Mouse (Mus musculus): ENCODE data around the gene Hrh3. TPM values are rescaled to one million over a fixed set of nuclear protein-coding genes. Genes with fewer than 3 reads are reported as not detected.

The Hrh3 gene
- total and polyA plus RNA-seq, 3 experiments: 0.11 TPM; not detected in 2

DNA sequence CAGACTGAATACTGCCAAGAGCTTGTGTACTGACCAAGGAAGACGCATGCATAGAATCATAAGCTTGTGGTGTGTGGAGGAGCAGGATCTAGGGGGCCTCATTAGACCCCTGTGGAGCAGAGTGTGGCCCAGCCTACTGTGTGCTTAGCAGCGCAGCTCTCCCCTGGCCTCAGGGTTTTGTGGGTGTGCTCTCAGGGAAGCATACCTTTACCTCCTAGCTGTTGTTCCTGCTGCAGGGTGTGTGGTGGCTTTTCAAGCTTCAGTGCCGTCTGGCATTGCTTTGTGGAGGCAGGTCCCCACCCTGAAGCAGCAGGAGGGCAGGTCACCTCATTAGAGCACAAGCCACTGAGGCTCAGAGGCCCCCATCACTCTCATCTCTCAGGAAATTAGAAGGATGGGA lies 26.7 kb downstream of the Hrh3 start:
- TF ChIP-seq GATA1 (IDR thresholded peaks at IDR 0.05; ENCODE audit: borderline replicate concordance, low read length) (no peak), GATA2 (IDR thresholded peaks at IDR 0.05; ENCODE audit: borderline replicate concordance, low read depth, low read length) (no peak), CTCF (IDR thresholded peaks at IDR 0.05; ENCODE audit: low read depth, low read length) (no peak), TAL1 (conservative IDR thresholded peaks at IDR 0.05; ENCODE audit: low read depth, low read length) (no peak), POLR2AphosphoS5 (IDR thresholded peaks at IDR 0.05; ENCODE audit: insufficient replicate concordance, low read depth, low read length) (no peak)
- ATAC-seq (ENCODE audit: extremely low read depth, insufficient number of reproducible peaks, low FRiP score, poor library complexity, severe bottlenecking) (no peak), DNase-seq (ENCODE audit: low spot score) (no peak)
- no peak overlapping the region for H3K4me3 ChIP-seq (ENCODE audit: low read depth, low read length)
- peaks cover 87% of the 10 kb centered on the region for H3K36me3 ChIP-seq (replicated peaks)
- H3K9me3 ChIP-seq (replicated peaks): no peaks in the 10 kb centered on the region
- no peaks in the 10 kb centered on the region for H3K27me3 ChIP-seq (ENCODE audit: insufficient read depth, low read length)
- peaks cover 11% of the 10 kb centered on the region for H3K4me1 ChIP-seq (ENCODE audit: insufficient read depth, low read depth, low read length)

DNA sequence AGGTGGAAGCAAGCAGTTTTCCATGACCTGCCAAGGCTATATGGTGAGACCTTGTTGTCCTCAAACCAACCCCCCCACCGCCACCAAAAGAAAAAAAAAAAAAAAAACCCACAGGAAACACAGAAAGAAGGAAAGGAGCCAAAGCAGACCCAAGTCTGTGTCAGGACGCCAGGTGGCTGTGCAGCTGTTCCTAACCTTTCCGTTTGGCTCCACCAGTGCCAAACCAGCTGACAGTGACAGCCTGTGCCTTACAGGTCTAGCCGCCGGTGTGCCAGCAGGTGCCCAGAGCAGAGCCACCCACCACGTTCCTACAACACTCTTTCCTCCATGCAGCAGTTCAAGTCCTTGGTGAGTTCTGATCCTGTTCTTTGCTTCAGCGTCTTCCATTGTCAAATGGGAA lies 31.4 kb downstream of the Hrh3 start:
- peaks cover 26% of the 10 kb centered on the region for H3K4me1 ChIP-seq (ENCODE audit: insufficient read depth, low read depth, low read length)
- H3K9me3 ChIP-seq (replicated peaks): no peaks in the 10 kb centered on the region
- DNase-seq (ENCODE audit: low spot score): no peak
- ATAC-seq (ENCODE audit: extremely low read depth, insufficient number of reproducible peaks, low FRiP score, poor library complexity, severe bottlenecking): no peak
- H3K4me3 ChIP-seq (ENCODE audit: low read depth, low read length): no peak overlapping the region
- no peaks in the 10 kb centered on the region for H3K27me3 ChIP-seq (ENCODE audit: insufficient read depth, low read length)
- H3K36me3 ChIP-seq (replicated peaks): peaks cover 65% of the 10 kb centered on the region
- no peak for TF ChIP-seq GATA1 (IDR thresholded peaks at IDR 0.05; ENCODE audit: borderline replicate concordance, low read length)
- TF ChIP-seq TAL1 (conservative IDR thresholded peaks at IDR 0.05; ENCODE audit: low read depth, low read length): no peak
- TF ChIP-seq CTCF (IDR thresholded peaks at IDR 0.05; ENCODE audit: low read depth, low read length): no peak
- TF ChIP-seq GATA2 (IDR thresholded peaks at IDR 0.05; ENCODE audit: borderline replicate concordance, low read depth, low read length): no peak
- no peak for TF ChIP-seq POLR2AphosphoS5 (IDR thresholded peaks at IDR 0.05; ENCODE audit: insufficient replicate concordance, low read depth, low read length)

GRCm38 (mm10) chr2:180071671-180072070 lies 32.6 kb downstream of the Hrh3 start:
- H3K9me3 ChIP-seq (replicated peaks): no peaks in the 10 kb centered on the region
- no peak overlapping the region; the same call in 1 of the 2 replicates for H3K4me3 ChIP-seq (ENCODE audit: low read depth, low read length)
- TF ChIP-seq POLR2AphosphoS5 (IDR thresholded peaks at IDR 0.05; ENCODE audit: insufficient replicate concordance, low read depth, low read length) (no peak), GATA1 (IDR thresholded peaks at IDR 0.05; ENCODE audit: borderline replicate concordance, low read length) (no peak), GATA2 (IDR thresholded peaks at IDR 0.05; ENCODE audit: borderline replicate concordance, low read depth, low read length) (no peak), TAL1 (conservative IDR thresholded peaks at IDR 0.05; ENCODE audit: low read depth, low read length) (no peak), CTCF (IDR thresholded peaks at IDR 0.05; ENCODE audit: low read depth, low read length) (no peak)

DNA sequence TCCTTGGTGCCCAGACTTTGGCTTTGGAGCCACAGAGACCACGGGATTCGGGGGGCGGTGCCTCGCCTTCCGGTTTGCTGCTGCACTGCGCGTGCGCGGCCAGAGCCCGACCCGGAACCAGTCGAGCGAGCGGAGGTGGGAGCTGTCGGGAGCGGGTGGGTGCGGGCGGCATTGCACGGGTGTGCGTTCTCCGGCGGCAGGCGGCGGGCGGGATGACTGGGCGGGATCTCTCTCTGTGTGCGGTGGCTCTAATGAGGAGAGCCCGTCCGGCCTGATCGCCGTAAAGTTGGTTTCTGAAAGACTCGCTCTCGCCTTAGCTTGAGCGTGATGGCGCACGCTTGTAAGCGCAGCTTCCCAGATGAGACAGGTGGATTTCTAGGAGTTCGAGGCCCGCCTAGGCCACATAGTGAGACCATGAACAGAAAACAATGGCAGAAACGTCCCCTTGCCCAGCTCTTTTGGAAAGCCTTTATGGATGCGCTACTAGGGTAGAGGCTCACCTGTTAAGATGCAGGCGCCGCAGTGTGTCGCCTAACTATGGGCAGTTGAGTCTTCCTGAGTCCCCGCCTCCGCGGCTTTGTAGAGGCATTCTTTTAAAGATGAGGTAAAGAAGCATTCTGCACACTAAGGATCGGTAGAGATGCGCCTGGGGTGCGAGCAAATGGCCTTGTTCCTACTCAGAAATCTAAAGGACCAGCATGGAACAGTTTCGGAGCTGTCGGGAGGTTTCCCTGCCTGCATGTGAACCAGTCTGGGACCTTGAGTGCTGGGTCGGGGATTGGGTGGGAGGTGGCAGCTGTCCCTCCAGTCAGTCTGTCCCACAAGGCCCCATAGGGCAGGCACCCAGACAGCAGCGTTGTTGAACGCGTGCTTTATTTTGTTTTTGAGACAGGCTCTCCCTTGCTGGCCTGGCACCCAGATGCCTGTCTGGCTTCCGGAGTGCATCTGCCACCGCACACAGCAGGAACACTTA lies 33.5 kb downstream of the Hrh3 start, which contains the start of gene Mtg2:
Gene Mtg2 (plus strand): TSS at position 108 of the 973 bp plus-strand sequence.
- H3K36me3 ChIP-seq (replicated peaks): peaks cover 59% of the 10 kb centered on the region
- TF ChIP-seq POLR2AphosphoS5 (IDR thresholded peaks at IDR 0.05; ENCODE audit: insufficient replicate concordance, low read depth, low read length): no peak
- H3K27me3 ChIP-seq (ENCODE audit: insufficient read depth, low read length): no peaks in the 10 kb centered on the region
- ATAC-seq (ENCODE audit: extremely low read depth, insufficient number of reproducible peaks, low FRiP score, poor library complexity, severe bottlenecking): peak; percentile 80
- peak within 1 kb of the TSS; percentile 79 for H3K4me3 ChIP-seq (ENCODE audit: low read depth, low read length)
- no peaks in the 10 kb centered on the region for H3K9me3 ChIP-seq (replicated peaks)
- peak; percentile 94 for DNase-seq (ENCODE audit: low spot score)
- peaks cover 26% of the 10 kb centered on the region for H3K4me1 ChIP-seq (ENCODE audit: insufficient read depth, low read depth, low read length)

More at GRCm38 (mm10) chr2:180071671-180072070, 32.6 kb downstream of the Hrh3 start:
- Histone ChIP-seq H3K36me3 (replicated peaks) (peaks cover 63% of the 10 kb centered on the region), H3K4me1 (ENCODE audit: insufficient read depth, low read depth, low read length) (peaks cover 26% of the 10 kb centered on the region), H3K27me3 (ENCODE audit: insufficient read depth, low read length) (no peaks in the 10 kb centered on the region)
- no peak for DNase-seq (ENCODE audit: low spot score)
- ATAC-seq (ENCODE audit: extremely low read depth, insufficient number of reproducible peaks, low FRiP score, poor library complexity, severe bottlenecking): no peak

- Histone ChIP-seq H3K4me1 (ENCODE audit: insufficient read depth, low read depth, low read length) (peaks cover 24% of the 10 kb centered on the region), H3K27me3 (ENCODE audit: insufficient read depth, low read length) (no peaks in the 10 kb centered on the region), H3K9me3 (replicated peaks) (no peaks in the 10 kb centered on the region), H3K4me3 (ENCODE audit: low read depth, low read length) (peak overlapping the region; percentile 79), H3K36me3 (replicated peaks) (peaks cover 51% of the 10 kb centered on the region)
- TF ChIP-seq GATA2 (IDR thresholded peaks at IDR 0.05; ENCODE audit: borderline replicate concordance, low read depth, low read length) (no peak), POLR2AphosphoS5 (IDR thresholded peaks at IDR 0.05; ENCODE audit: insufficient replicate concordance, low read depth, low read length) (no peak), TAL1 (conservative IDR thresholded peaks at IDR 0.05; ENCODE audit: low read depth, low read length) (no peak), GATA1 (IDR thresholded peaks at IDR 0.05; ENCODE audit: borderline replicate concordance, low read length) (no peak), CTCF (IDR thresholded peaks at IDR 0.05; ENCODE audit: low read depth, low read length) (no peak)
- peak; percentile 41; the same call in 1 of the 2 replicates for ATAC-seq (ENCODE audit: extremely low read depth, insufficient number of reproducible peaks, low FRiP score, poor library complexity, severe bottlenecking)
- DNase-seq (ENCODE audit: low spot score): no peak
Measured at GRCm38 (mm10) chr2:180069770-180070480, 34.4 kb downstream of the Hrh3 start.
